Mouse (Mus musculus): ENCODE data around the gene Ankrd10. TPM values are rescaled to one million over a fixed set of nuclear protein-coding genes. Genes with fewer than 3 reads are reported as not detected.
"Not testable (repeated sequence)": the region's sequence is repeated elsewhere in the genome, so short reads cannot be mapped to it uniquely, and the experiment has no call there.

Ankrd10 gene
- polyA plus RNA-seq, 1 experiment: 0.96 TPM

DNA sequence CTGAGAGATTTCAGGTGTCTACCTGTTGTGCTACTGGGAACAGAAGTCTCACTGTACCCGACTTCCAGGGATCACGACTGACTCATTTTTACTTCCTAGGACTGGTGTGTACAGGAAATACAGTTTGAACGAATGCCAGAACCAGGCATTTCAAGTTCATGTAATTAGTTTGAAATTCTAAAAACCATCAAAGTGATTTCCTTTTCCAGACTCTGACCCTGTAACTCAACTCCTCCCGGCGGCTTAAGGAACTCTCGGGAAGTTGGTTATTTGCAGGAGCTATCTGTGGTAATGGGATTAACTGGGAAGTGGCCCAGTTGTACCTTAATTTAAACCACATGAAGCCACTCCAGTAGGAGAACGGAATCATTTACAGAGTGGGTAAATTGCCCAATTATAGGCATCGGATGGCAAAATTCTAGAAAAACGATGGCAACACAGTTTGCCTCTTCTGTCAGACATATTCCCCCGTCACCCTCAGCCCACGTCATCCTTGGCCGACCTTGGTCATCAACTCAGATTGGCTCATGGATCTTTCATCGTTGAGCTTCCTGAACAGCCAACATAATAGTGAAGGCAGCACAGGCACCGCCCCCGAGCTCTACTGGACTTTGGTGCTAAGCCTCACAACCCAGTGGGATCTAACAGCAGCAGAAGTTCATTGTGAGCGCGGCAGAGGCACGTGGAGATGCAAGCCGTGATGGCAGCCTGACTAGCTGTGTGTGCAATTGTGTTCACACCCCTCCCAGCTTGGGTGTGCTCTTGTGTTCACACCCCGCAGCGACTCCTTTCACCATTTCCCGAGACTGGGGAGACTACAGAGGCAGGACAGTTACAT is 66.1 kb downstream of the Ankrd10 start:
- Histone ChIP-seq H3K27me3 (ENCODE audit: control insufficient read depth) (no peaks in the 10 kb centered on the region), H3K36me3 (ENCODE audit: control insufficient read depth) (peaks cover 21% of the 10 kb centered on the region), H3K4me3 (replicated peaks) (no peak overlapping the region), H3K9me3 (ENCODE audit: control insufficient read depth, low read length) (no peaks in the 10 kb centered on the region; the same call in 1 of the 2 replicates), H3K4me1 (ENCODE audit: control insufficient read depth) (no peaks in the 10 kb centered on the region; the same call in 1 of the 2 replicates)
- TF ChIP-seq GATA1 (IDR thresholded peaks at IDR 0.05; ENCODE audit: low read length) (no peak), TAL1 (IDR thresholded peaks at IDR 0.05; ENCODE audit: low read length) (no peak)

- H3K9me3 ChIP-seq (ENCODE audit: control insufficient read depth, low read length); H3K4me1 ChIP-seq (ENCODE audit: control insufficient read depth); H3K27me3 ChIP-seq (ENCODE audit: control insufficient read depth); H3K4me3 ChIP-seq (replicated peaks): not testable (repeated sequence)
- peaks cover 34% of the 10 kb centered on the region for H3K36me3 ChIP-seq (ENCODE audit: control insufficient read depth)
These were observed 67.4 kb downstream of the Ankrd10 start for GRCm38 (mm10) chr8:11568193-11568592.

DNA sequence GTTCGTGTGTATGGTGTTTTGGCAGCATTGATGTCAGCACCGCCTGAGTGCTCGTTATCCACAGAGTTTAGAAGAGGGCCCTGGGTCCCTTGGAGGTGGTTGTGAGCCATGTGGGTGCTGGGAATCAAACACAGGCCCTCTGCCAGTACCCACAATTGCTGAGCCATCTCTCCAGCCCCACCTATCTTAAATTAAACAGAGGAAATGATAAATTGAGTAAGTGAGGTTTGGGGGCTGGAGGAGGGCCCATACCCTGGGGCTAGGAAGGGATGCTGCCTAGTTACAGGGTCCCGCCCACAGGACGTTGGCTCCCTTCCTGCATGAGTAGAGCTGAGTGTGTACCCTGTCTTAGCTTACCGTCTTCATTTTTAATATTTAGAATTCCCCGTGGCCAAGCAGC is 70.8 kb downstream of the Ankrd10 start:
- peaks cover 9% of the 10 kb centered on the region for H3K4me1 ChIP-seq (ENCODE audit: control insufficient read depth)
- peaks cover 64% of the 10 kb centered on the region for H3K36me3 ChIP-seq (ENCODE audit: control insufficient read depth)

DNA sequence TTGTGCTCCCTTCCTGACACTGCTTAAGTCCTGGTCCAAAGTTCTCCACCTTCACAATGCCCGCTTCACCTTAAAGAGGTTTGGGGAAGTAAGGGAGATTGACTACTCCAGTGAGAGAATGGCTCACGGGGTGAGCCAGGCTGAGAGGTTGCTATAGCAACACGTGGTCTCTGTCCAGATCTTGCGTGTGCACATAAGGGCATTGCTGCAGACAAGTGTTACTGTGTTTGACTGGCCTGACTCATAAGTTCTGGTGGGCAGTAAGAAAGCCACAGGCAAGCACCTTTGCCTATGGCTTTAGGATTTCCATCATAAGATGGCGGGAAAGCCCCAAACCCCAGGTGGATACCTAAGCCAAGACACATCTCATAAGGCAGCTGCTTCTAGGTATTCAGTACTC is 71.3 kb downstream of the Ankrd10 start:
- no peaks in the 10 kb centered on the region for H3K27me3 ChIP-seq (ENCODE audit: control insufficient read depth)
- TF ChIP-seq GATA1 (IDR thresholded peaks at IDR 0.05; ENCODE audit: low read length) (no peak), TAL1 (IDR thresholded peaks at IDR 0.05; ENCODE audit: low read length) (no peak)
- no peaks in the 10 kb centered on the region; the same call in 1 of the 2 replicates for H3K9me3 ChIP-seq (ENCODE audit: control insufficient read depth, low read length)
- H3K4me3 ChIP-seq (replicated peaks): no peak overlapping the region
- H3K4me1 ChIP-seq (ENCODE audit: control insufficient read depth): peaks cover 14% of the 10 kb centered on the region
- peaks cover 64% of the 10 kb centered on the region for H3K36me3 ChIP-seq (ENCODE audit: control insufficient read depth)

More for the DNA sequence above, 70.8 kb downstream of the Ankrd10 start:
- TF ChIP-seq TAL1 (IDR thresholded peaks at IDR 0.05; ENCODE audit: low read length) (no peak), GATA1 (IDR thresholded peaks at IDR 0.05; ENCODE audit: low read length) (no peak)
- Histone ChIP-seq H3K27me3 (ENCODE audit: control insufficient read depth) (no peaks in the 10 kb centered on the region), H3K4me3 (replicated peaks) (no peak overlapping the region), H3K9me3 (ENCODE audit: control insufficient read depth, low read length) (no peaks in the 10 kb centered on the region; the same call in 1 of the 2 replicates)

Other genes starting within 250 kb of the Ankrd10 start
- 0.05 and 0.09 TPM in 2 replicates for gene Rab20, start 157.0 kb downstream of the Ankrd10 start, polyA plus RNA-seq (2012)
- gene Naxd, start 138.3 kb downstream of the Ankrd10 start, polyA plus RNA-seq (2012): 3.1 and 3.9 TPM in 2 replicates
- gene Cars2, start 85.0 kb downstream of the Ankrd10 start, polyA plus RNA-seq (2012): 2.0 and 2.3 TPM in 2 replicates
- 3.2 and 4.3 TPM in 2 replicates for gene Ing1, start 80.2 kb downstream of the Ankrd10 start, polyA plus RNA-seq (2012)
- gene 1700016D06Rik, start 65.3 kb upstream of the Ankrd10 start, polyA plus RNA-seq (2012): not detected in 2 replicates
- gene Arhgef7, start 92.0 kb upstream of the Ankrd10 start, polyA plus RNA-seq (2012): 0.95 and 1.1 TPM in 2 replicates
- gene Tex29, start 204.7 kb upstream of the Ankrd10 start, polyA plus RNA-seq (2012): not detected in 2 replicates